In the genomic region with DNA sequence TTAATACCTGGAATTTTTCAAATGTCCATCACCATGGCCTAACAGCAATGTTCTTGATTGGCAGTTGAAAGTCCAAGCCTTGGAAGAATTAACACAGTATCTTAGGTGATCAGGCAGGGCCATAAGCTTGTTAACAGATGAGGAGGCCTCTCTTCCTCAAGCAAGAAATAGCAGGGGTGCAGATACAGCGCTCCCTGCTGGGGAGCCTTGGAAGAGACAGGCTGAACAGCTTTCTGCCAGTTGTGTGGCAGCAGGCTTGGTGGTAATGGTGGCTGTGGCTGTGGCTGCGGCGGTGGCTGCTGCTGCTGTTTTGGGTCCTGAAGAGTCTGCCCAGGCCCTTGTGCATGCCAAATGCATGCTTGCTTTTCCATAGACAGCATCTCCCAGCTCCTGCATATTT, we compare ENCODE assay signal across 9 mouse cellular contexts.
DNase-seq lines count a peak whose midpoint lies in the region; ATAC-seq and TF ChIP-seq lines count a peak whose summit lies in the region.
"Had no signal": no experiment of that assay in that cellular context is flagged by ENCODE, and none has a peak within 500 bp of the region (broad histone marks: within the 10 kb centered on the region; RNA-seq: fewer than 3 reads in every experiment).

No protein-coding gene starts in this region.

- no peaks in the 10 kb centered on the region for H3K27me3 ChIP-seq in neural tube, embryonic 15.5 days (replicated peaks)
- H3K27me3 ChIP-seq in embryonic facial prominence, embryonic 10.5 days (replicated peaks; ENCODE audit: low read depth, poor library complexity, severe bottlenecking) = no peaks in the 10 kb centered on the region
- H3K27me3 ChIP-seq in liver, embryonic 14.5 days (ENCODE audit: control insufficient read depth, insufficient read depth, low read length) = no peaks in the 10 kb centered on the region
- H3K27me3 ChIP-seq: neural tube, embryonic 12.5 days had no signal

- peaks cover 4% of the 10 kb centered on the region; the same call in 1 of the 2 replicates for H3K4me1 ChIP-seq in neural tube, embryonic 15.5 days
- H3K4me1 ChIP-seq in embryonic facial prominence, embryonic 10.5 days = no peaks in the 10 kb centered on the region
- H3K4me1 ChIP-seq in liver, embryonic 14.5 days (replicated peaks; ENCODE audit: control insufficient read depth in 2 of 2, insufficient read depth in 2 of 2, low read length in 1 of 2) = no peaks in the 10 kb centered on the region
- H3K4me1 ChIP-seq: neural tube, embryonic 12.5 days had no signal

- no peak for ATAC-seq in neural tube, embryonic 15.5 days (ENCODE audit: low FRiP score)
- peak; percentile 51; the same call in 1 of the 2 replicates for ATAC-seq in liver, embryonic 14.5 days (ENCODE audit: insufficient read depth)

- WGBS in neural tube, embryonic 15.5 days = 74% methylated on average over 3 of the region's 3 CpGs
- WGBS in embryonic facial prominence, embryonic 10.5 days = 77% methylated on average over 3 of the region's 3 CpGs
- 77% methylated on average over 3 of the region's 3 CpGs for whole genome bisulfite sequencing in liver, embryonic 14.5 days (ENCODE audit: insufficient replicate concordance)

- peak; percentile 64 for DNase-seq in neural tube, embryonic 10.5 days (ENCODE audit: extremely low spot score, low spot score)
- DNase-seq in WW6 (ENCODE audit: low read depth, low spot score) = peak; percentile 26
- DNase-seq in embryonic facial prominence, embryonic 10.5 days (ENCODE audit: low spot score) = peak; percentile 68
- DNase-seq in induced T-regulatory cell, adult 2 months (ENCODE audit: low read depth) = peak; percentile 79
- DNase-seq in liver, embryonic 14.5 days (ENCODE audit: low read depth in 3 of 3, low spot score in 3 of 3) = peak; percentile 3 to 33 (median 24)
- DNase-seq in retina, embryonic 14.5 days (ENCODE audit: low spot score) = peak; percentile 76
- no peak for DNase-seq in right cerebral cortex, postnatal 25 days

- H3K27ac ChIP-seq in neural tube, embryonic 15.5 days (replicated peaks) = no peak overlapping the region
- no peak overlapping the region for H3K27ac ChIP-seq in embryonic facial prominence, embryonic 10.5 days (replicated peaks)
- H3K27ac ChIP-seq in liver, embryonic 14.5 days = no peak overlapping the region
- H3K27ac ChIP-seq: neural tube, embryonic 12.5 days had no signal

- no peak overlapping the region for H3K4me3 ChIP-seq in neural tube, embryonic 15.5 days (replicated peaks)
- H3K4me3 ChIP-seq in embryonic facial prominence, embryonic 10.5 days = no peak overlapping the region
- no peak overlapping the region for H3K4me3 ChIP-seq in liver, embryonic 14.5 days (ENCODE audit: insufficient read depth in 1 of 2, low read depth in 2 of 2, low read length in 2 of 2)
- H3K4me3 ChIP-seq: neural tube, embryonic 12.5 days had no signal

- H3K9ac ChIP-seq in neural tube, embryonic 15.5 days (replicated peaks) = no peak overlapping the region
- no peak overlapping the region for H3K9ac ChIP-seq in liver, embryonic 14.5 days (replicated peaks)
- H3K9ac ChIP-seq: neural tube, embryonic 12.5 days had no signal

- peak; percentile 80 for TF ChIP-seq CTCF in liver, embryonic 14.5 days (IDR thresholded peaks at IDR 0.05; ENCODE audit: low read depth)

- H3K9me3 ChIP-seq in neural tube, embryonic 15.5 days (replicated peaks) = no peaks in the 10 kb centered on the region
- H3K9me3 ChIP-seq in embryonic facial prominence, embryonic 10.5 days = no peaks in the 10 kb centered on the region
- H3K9me3 ChIP-seq in liver, embryonic 14.5 days (ENCODE audit: control insufficient read depth, low read length) = no peaks in the 10 kb centered on the region
- H3K9me3 ChIP-seq: neural tube, embryonic 12.5 days had no signal

- no peak overlapping the region for H3K4me2 ChIP-seq in neural tube, embryonic 15.5 days
- no peak overlapping the region for H3K4me2 ChIP-seq in liver, embryonic 14.5 days (ENCODE audit: low read depth)
- H3K4me2 ChIP-seq: neural tube, embryonic 12.5 days had no signal

- no peak for TF ChIP-seq EP300 in liver, embryonic 14.5 days (IDR thresholded peaks at IDR 0.05; ENCODE audit: low read depth)

- peaks cover 42% of the 10 kb centered on the region for H3K36me3 ChIP-seq in neural tube, embryonic 15.5 days
- H3K36me3 ChIP-seq in embryonic facial prominence, embryonic 10.5 days (replicated peaks) = peaks cover 96% of the 10 kb centered on the region
- peaks cover 47% of the 10 kb centered on the region for H3K36me3 ChIP-seq in liver, embryonic 14.5 days (replicated peaks; ENCODE audit: control insufficient read depth, insufficient read depth, low read depth)
